Mouse (Mus musculus) megakaryocyte, embryonic 14.5 days (primary cell): ENCODE results near the gene Taf8.
A peak's percentile ranks its signal among the peaks of the same experiment; 100 is the strongest.

ENCODE experiments used
- FLI1 ChIP-seq: IDR thresholded peaks from 2 replicates; pipeline ENCODE4 v1.6.1; 2012; ENCODE audit warnings: low read length, inconsistent platforms, mixed read lengths
- GATA1 ChIP-seq: IDR thresholded peaks from 3 replicates; pipeline ENCODE4 v1.6.1; 2012; ENCODE audit warnings: mixed read lengths, low read length, inconsistent platforms, borderline replicate concordance

GRCm38 (mm10) chr17:47508012-47508608, 6.0 kb upstream of the Taf8 start:
- TF ChIP-seq GATA1 (no peak), FLI1 (peak; percentile 64; the same call in 1 of the 2 replicates)
